Comparison of ENCODE assay signal across 11 mouse cellular contexts in genomic region chr6:86395021-86395420, GRCm38 (mm10). TPM values are rescaled to one million over a fixed set of nuclear protein-coding genes. Genes with fewer than 3 reads are reported as not detected.
DNase-seq lines count a peak whose midpoint lies in the region; ATAC-seq and TF ChIP-seq lines count a peak whose summit lies in the region.
"Had no signal": no experiment of that assay in that cellular context is flagged by ENCODE, and none has a peak within 500 bp of the region (broad histone marks: within the 10 kb centered on the region; RNA-seq: fewer than 3 reads in every experiment).

No protein-coding gene starts in this region.

- no peaks in the 10 kb centered on the region for H3K27me3 ChIP-seq in heart, embryonic 16.5 days (ENCODE audit: control insufficient read depth, insufficient read depth, low read length)
- no peaks in the 10 kb centered on the region for H3K27me3 ChIP-seq in heart, adult 2 months (ENCODE audit: control insufficient read depth, insufficient read depth, low read length)
- no peaks in the 10 kb centered on the region for H3K27me3 ChIP-seq in embryonic facial prominence, embryonic 15.5 days
- no peaks in the 10 kb centered on the region for H3K27me3 ChIP-seq in hindbrain, embryonic 14.5 days (ENCODE audit: control insufficient read depth, insufficient read depth, low read length)
- H3K27me3 ChIP-seq in midbrain, embryonic 14.5 days (ENCODE audit: control insufficient read depth, insufficient read depth, low read length): peaks cover 7% of the 10 kb centered on the region; the same call in 1 of the 2 replicates

- DNase-seq in heart, adult 2 months: no peak
- DNase-seq in hindbrain, embryonic 14.5 days (ENCODE audit: low spot score): no peak
- DNase-seq in midbrain, embryonic 14.5 days: no peak
- no peak for DNase-seq in adrenal gland, postnatal 14 days
- DNase-seq in spleen, postnatal 10 days (ENCODE audit: low spot score in 2 of 2): no peak
- no peak for DNase-seq in kidney, adult 9 months
- DNase-seq: adrenal gland, postnatal 25 days; kidney, adult 18-20 months; left cerebral cortex, postnatal 4 days had no signal

- H3K79me2 ChIP-seq in heart, adult 2 months (replicated peaks; ENCODE audit: control insufficient read depth, insufficient read depth, low read length): no peaks in the 10 kb centered on the region

- 72% methylated on average over 9 of the region's 9 CpGs for WGBS in heart, embryonic 16.5 days
- 66% methylated on average over 9 of the region's 9 CpGs for WGBS in heart, adult 2 months
- WGBS in embryonic facial prominence, embryonic 15.5 days: 66% methylated on average over 9 of the region's 9 CpGs
- WGBS in hindbrain, embryonic 14.5 days: 85% methylated on average over 9 of the region's 9 CpGs
- WGBS in midbrain, embryonic 14.5 days: 88% methylated on average over 9 of the region's 9 CpGs

- intact Hi-C loops in heart, adult 2 months (cut with DNase I): no loop called here

- no peak for TF ChIP-seq CTCF in heart, adult 2 months (IDR thresholded peaks at IDR 0.05)

- no peak for ATAC-seq in heart, embryonic 16.5 days (replicated peaks; ENCODE audit: extremely low read depth, insufficient read depth, low FRiP score)
- no peak for ATAC-seq in embryonic facial prominence, embryonic 15.5 days (ENCODE audit: insufficient number of reproducible peaks, low FRiP score, low TSS enrichment, low read depth)
- ATAC-seq in hindbrain, embryonic 14.5 days (ENCODE audit: low FRiP score): no peak
- ATAC-seq in midbrain, embryonic 14.5 days (ENCODE audit: low FRiP score, low TSS enrichment): no peak

- no peak overlapping the region for H3K27ac ChIP-seq in heart, embryonic 16.5 days (ENCODE audit: low read length)
- H3K27ac ChIP-seq in heart, adult 2 months: no peak overlapping the region
- peak overlapping the region; percentile 92 for H3K27ac ChIP-seq in embryonic facial prominence, embryonic 15.5 days (replicated peaks)
- H3K27ac ChIP-seq in hindbrain, embryonic 14.5 days: no peak overlapping the region
- H3K27ac ChIP-seq in midbrain, embryonic 14.5 days (replicated peaks; ENCODE audit: low read depth, low read length): no peak overlapping the region

- H3K36me3 ChIP-seq in heart, embryonic 16.5 days (ENCODE audit: control insufficient read depth, insufficient read depth): peaks cover 25% of the 10 kb centered on the region
- H3K36me3 ChIP-seq in heart, adult 2 months (ENCODE audit: control insufficient read depth, insufficient read depth, low read length): no peaks in the 10 kb centered on the region; the same call in 1 of the 2 replicates
- peaks cover 30% of the 10 kb centered on the region for H3K36me3 ChIP-seq in embryonic facial prominence, embryonic 15.5 days
- H3K36me3 ChIP-seq in hindbrain, embryonic 14.5 days (replicated peaks; ENCODE audit: control insufficient read depth, insufficient read depth): peaks cover 37% of the 10 kb centered on the region
- peaks cover 38% of the 10 kb centered on the region for H3K36me3 ChIP-seq in midbrain, embryonic 14.5 days (ENCODE audit: control insufficient read depth, insufficient read depth, low read length)

- no peak for TF ChIP-seq EP300 in heart, adult 2 months (IDR thresholded peaks at IDR 0.05; ENCODE audit: insufficient read depth, low read depth, low read length)

- no peak overlapping the region for H3K4me3 ChIP-seq in heart, embryonic 16.5 days (ENCODE audit: low read length)
- H3K4me3 ChIP-seq in heart, adult 2 months: no peak overlapping the region
- H3K4me3 ChIP-seq in embryonic facial prominence, embryonic 15.5 days (replicated peaks): peak overlapping the region; percentile 92
- H3K4me3 ChIP-seq in hindbrain, embryonic 14.5 days (replicated peaks; ENCODE audit: low read length): peak overlapping the region; percentile 95
- H3K4me3 ChIP-seq in midbrain, embryonic 14.5 days (replicated peaks; ENCODE audit: low read depth, low read length): peak overlapping the region; percentile 94

- no peak overlapping the region for H3K9ac ChIP-seq in heart, embryonic 16.5 days (ENCODE audit: low read length)
- H3K9ac ChIP-seq in heart, adult 2 months (ENCODE audit: low read depth, low read length): no peak overlapping the region
- H3K9ac ChIP-seq in embryonic facial prominence, embryonic 15.5 days: no peak overlapping the region
- H3K9ac ChIP-seq in hindbrain, embryonic 14.5 days: peak overlapping the region; percentile 95
- H3K9ac ChIP-seq in midbrain, embryonic 14.5 days (replicated peaks; ENCODE audit: low read length): no peak overlapping the region; the same call in 1 of the 2 replicates

- peak overlapping the region; percentile 88; the same call in 1 of the 2 replicates for H3K4me2 ChIP-seq in heart, embryonic 16.5 days (ENCODE audit: low read depth, low read length)
- H3K4me2 ChIP-seq in embryonic facial prominence, embryonic 15.5 days (replicated peaks): peak overlapping the region; percentile 76
- peak overlapping the region; percentile 80 for H3K4me2 ChIP-seq in hindbrain, embryonic 14.5 days (replicated peaks)
- peak overlapping the region; percentile 81 for H3K4me2 ChIP-seq in midbrain, embryonic 14.5 days (ENCODE audit: low read length)

- no peak for TF ChIP-seq POLR2A in heart, adult 2 months (IDR thresholded peaks at IDR 0.05; ENCODE audit: insufficient read depth, low read depth, low read length)

- no peaks in the 10 kb centered on the region for H3K9me3 ChIP-seq in heart, embryonic 16.5 days (replicated peaks; ENCODE audit: control insufficient read depth, low read length)
- H3K9me3 ChIP-seq in embryonic facial prominence, embryonic 15.5 days (replicated peaks): no peaks in the 10 kb centered on the region
- H3K9me3 ChIP-seq in hindbrain, embryonic 14.5 days (ENCODE audit: control insufficient read depth, low read length): no peaks in the 10 kb centered on the region
- no peaks in the 10 kb centered on the region for H3K9me3 ChIP-seq in midbrain, embryonic 14.5 days (ENCODE audit: control insufficient read depth, low read length)

- peaks cover 23% of the 10 kb centered on the region for H3K4me1 ChIP-seq in heart, embryonic 16.5 days (ENCODE audit: control insufficient read depth, insufficient read depth, low read length)
- H3K4me1 ChIP-seq in heart, adult 2 months (ENCODE audit: control insufficient read depth, insufficient read depth, low read length): peaks cover 6% of the 10 kb centered on the region; the same call in 1 of the 2 replicates
- peaks cover 24% of the 10 kb centered on the region for H3K4me1 ChIP-seq in embryonic facial prominence, embryonic 15.5 days
- H3K4me1 ChIP-seq in hindbrain, embryonic 14.5 days (replicated peaks; ENCODE audit: control insufficient read depth, insufficient read depth, low read length): peaks cover 24% of the 10 kb centered on the region
- H3K4me1 ChIP-seq in midbrain, embryonic 14.5 days (ENCODE audit: control insufficient read depth, insufficient read depth, low read length): peaks cover 28% of the 10 kb centered on the region

RNA-seq across cellular contexts. Expression of gene Pcyox1, which starts 1.9 kb away (rescaled TPM):
- 55.5 and 56.6 TPM in 2 replicates for polyA plus RNA-seq in heart, embryonic 16.5 days (2015; fragmentation: Nextera tagmentation; extraction: Ambion mirVana)
- 10 to 100 TPM; 69.6 to 82.5 TPM for total RNA-seq in heart, adult 2 months (2021)
- 30.3 and 55.6 TPM in 2 replicates for polyA plus RNA-seq in heart, adult 2 months (2012; rRNA removed)
- 96.3 and 102 TPM in 2 replicates for polyA plus RNA-seq in embryonic facial prominence, embryonic 15.5 days (2015; fragmentation: Nextera tagmentation; extraction: Ambion mirVana)
- polyA plus RNA-seq in hindbrain, embryonic 14.5 days (2014; fragmentation: Nextera tagmentation; extraction: Ambion mirVana): 94.9 and 99.9 TPM in 2 replicates
- polyA plus RNA-seq in midbrain, embryonic 14.5 days (2014; fragmentation: Nextera tagmentation; extraction: Ambion mirVana): 68.7 and 109 TPM in 2 replicates
- total RNA-seq in adrenal gland, postnatal 14 days (2021): 145 and 151 TPM in 2 replicates

RNA-seq across cellular contexts. Expression of gene Tia1, which starts 9.0 kb away (rescaled TPM):
- 118 and 120 TPM in 2 replicates for polyA plus RNA-seq in heart, embryonic 16.5 days (2015; fragmentation: Nextera tagmentation; extraction: Ambion mirVana)
- total RNA-seq in heart, adult 2 months (2021): 10 to 100 TPM; 22.4 to 23.7 TPM
- 13.1 and 27.9 TPM in 2 replicates for polyA plus RNA-seq in heart, adult 2 months (2012; rRNA removed)
- polyA plus RNA-seq in embryonic facial prominence, embryonic 15.5 days (2015; fragmentation: Nextera tagmentation; extraction: Ambion mirVana): 170 and 185 TPM in 2 replicates
- polyA plus RNA-seq in hindbrain, embryonic 14.5 days (2014; fragmentation: Nextera tagmentation; extraction: Ambion mirVana): 267 and 306 TPM in 2 replicates
- polyA plus RNA-seq in midbrain, embryonic 14.5 days (2014; fragmentation: Nextera tagmentation; extraction: Ambion mirVana): 317 and 387 TPM in 2 replicates
- 48.8 and 69.5 TPM in 2 replicates for total RNA-seq in adrenal gland, postnatal 14 days (2021)

RNA-seq across cellular contexts. Expression of gene Snrpg, which starts 23.9 kb away (rescaled TPM):
- polyA plus RNA-seq in heart, embryonic 16.5 days (2015; fragmentation: Nextera tagmentation; extraction: Ambion mirVana): 246 and 255 TPM in 2 replicates
- total RNA-seq in heart, adult 2 months (2021): 10 to 100 TPM; 41.9 to 42.0 TPM
- 22.7 and 32.3 TPM in 2 replicates for polyA plus RNA-seq in heart, adult 2 months (2012; rRNA removed)
- polyA plus RNA-seq in embryonic facial prominence, embryonic 15.5 days (2015; fragmentation: Nextera tagmentation; extraction: Ambion mirVana): 489 and 522 TPM in 2 replicates
- 345 and 410 TPM in 2 replicates for polyA plus RNA-seq in hindbrain, embryonic 14.5 days (2014; fragmentation: Nextera tagmentation; extraction: Ambion mirVana)
- polyA plus RNA-seq in midbrain, embryonic 14.5 days (2014; fragmentation: Nextera tagmentation; extraction: Ambion mirVana): 480 and 559 TPM in 2 replicates
- 248 and 268 TPM in 2 replicates for total RNA-seq in adrenal gland, postnatal 14 days (2021)

RNA-seq across cellular contexts. Expression of gene Fam136a, which starts 29.6 kb away (rescaled TPM):
- polyA plus RNA-seq in heart, embryonic 16.5 days (2015; fragmentation: Nextera tagmentation; extraction: Ambion mirVana): 92.4 and 99.4 TPM in 2 replicates
- total RNA-seq in heart, adult 2 months (2021): 10 to 100 TPM; 29.3 TPM
- 15.8 and 22.7 TPM in 2 replicates for polyA plus RNA-seq in heart, adult 2 months (2012; rRNA removed)
- polyA plus RNA-seq in embryonic facial prominence, embryonic 15.5 days (2015; fragmentation: Nextera tagmentation; extraction: Ambion mirVana): 99.5 and 104 TPM in 2 replicates
- 114 and 115 TPM in 2 replicates for polyA plus RNA-seq in hindbrain, embryonic 14.5 days (2014; fragmentation: Nextera tagmentation; extraction: Ambion mirVana)
- 124 and 130 TPM in 2 replicates for polyA plus RNA-seq in midbrain, embryonic 14.5 days (2014; fragmentation: Nextera tagmentation; extraction: Ambion mirVana)
- total RNA-seq in adrenal gland, postnatal 14 days (2021): 84.9 and 89.9 TPM in 2 replicates

RNA-seq across cellular contexts. Expression of gene Gm44790, which starts 31.4 kb away (rescaled TPM):
- 0.46 and 0.47 TPM in 2 replicates for polyA plus RNA-seq in heart, embryonic 16.5 days (2015; fragmentation: Nextera tagmentation; extraction: Ambion mirVana)
- total RNA-seq in heart, adult 2 months (2021): not detected
- not detected in 2 replicates for polyA plus RNA-seq in heart, adult 2 months (2012; rRNA removed)
- polyA plus RNA-seq in embryonic facial prominence, embryonic 15.5 days (2015; fragmentation: Nextera tagmentation; extraction: Ambion mirVana): not detected in 2 replicates
- polyA plus RNA-seq in hindbrain, embryonic 14.5 days (2014; fragmentation: Nextera tagmentation; extraction: Ambion mirVana): not detected in 2 replicates
- polyA plus RNA-seq in midbrain, embryonic 14.5 days (2014; fragmentation: Nextera tagmentation; extraction: Ambion mirVana): not detected in 2 replicates
- total RNA-seq in adrenal gland, postnatal 14 days (2021): 0.78 TPM in 1 of 2 replicates, not detected in the other
- total RNA-seq: adrenal gland, postnatal 25 days; left cerebral cortex, postnatal 4 days had no signal

Comparison
In these comparisons a context has a peak if more than half of its experiments do, and no peak if none do; other contexts are left out.
1. H3K4me3 ChIP-seq: peak in embryonic facial prominence, embryonic 15.5 days (single experiment), hindbrain, embryonic 14.5 days (single experiment) and midbrain, embryonic 14.5 days (single experiment); none in heart, embryonic 16.5 days (single experiment) and heart, adult 2 months (single experiment).
2. Peak in every context shown above with its lines, with median percentiles within 50 percentile points of each other: H3K4me2 ChIP-seq.